ENCODE assay signal across 13 mouse cellular contexts in the genomic region with DNA sequence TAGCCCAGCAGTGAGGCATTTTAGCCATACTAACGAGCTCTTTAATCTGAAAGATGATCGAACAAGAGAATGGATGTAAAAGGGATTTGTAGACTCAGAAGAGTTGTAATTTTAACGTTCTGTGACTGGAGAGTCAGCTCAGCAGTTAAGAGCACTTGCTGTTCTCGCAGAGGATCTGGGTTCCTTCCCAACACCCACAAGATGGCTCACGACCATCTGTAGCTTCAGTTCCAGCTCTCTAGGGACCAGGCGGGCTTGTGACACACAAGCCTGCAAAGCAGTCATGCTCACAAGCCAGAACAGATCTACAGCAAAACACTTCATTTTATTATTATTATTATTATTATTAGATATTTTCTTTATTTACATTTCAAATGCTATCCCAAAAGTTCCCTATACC. TPM values are rescaled to one million over a fixed set of nuclear protein-coding genes. Genes with fewer than 3 reads are reported as not detected.
DNase-seq lines count a peak whose midpoint lies in the region; ATAC-seq lines count a peak whose summit lies in the region.
"Had no signal": no experiment of that assay in that cellular context is flagged by ENCODE, and none has a peak within 500 bp of the region (broad histone marks: within the 10 kb centered on the region; RNA-seq: fewer than 3 reads in every experiment).

No protein-coding gene starts in this region.

- 72% methylated on average over 6 of the region's 6 CpGs for WGBS in liver, embryonic 16.5 days (ENCODE audit: insufficient replicate concordance)

- H3K9ac ChIP-seq in liver, embryonic 16.5 days (ENCODE audit: low read depth, low read length), result no peak overlapping the region
- H3K9ac ChIP-seq: forebrain, embryonic 12.5 days; liver, embryonic 15.5 days had no signal

- no peaks in the 10 kb centered on the region for H3K27me3 ChIP-seq in liver, embryonic 16.5 days (ENCODE audit: control insufficient read depth, insufficient read depth, low read depth, low read length)
- H3K27me3 ChIP-seq: forebrain, embryonic 12.5 days; liver, embryonic 15.5 days; megakaryocyte, embryonic 14.5 days had no signal

- peak; percentile 66 for ATAC-seq in frontal cortex, adult (ENCODE audit: low TSS enrichment)
- ATAC-seq in liver, embryonic 16.5 days (ENCODE audit: low read depth), result no peak

- no peak for DNase-seq in frontal cortex, postnatal 10 days (ENCODE audit: low spot score in 2 of 2)
- DNase-seq in liver, result no peak
- DNase-seq in layer of hippocampus, adult 9-10 months (ENCODE audit: low spot score), result peak; percentile 44
- peak; percentile 81 for DNase-seq in telencephalon, adult 2 months (ENCODE audit: low read depth, low spot score)
- no peak for DNase-seq in kidney, adult 11 months
- no peak for DNase-seq in cerebellum, adult 9-11 months
- DNase-seq: adrenal gland, adult 2 months had no signal

- 0 out of 2 replicates have a peak overlapping the region, but pooled peaks have one; percentile 4 for H3K27ac ChIP-seq in liver, embryonic 16.5 days (ENCODE audit: low read length)
- H3K27ac ChIP-seq: embryonic facial prominence, embryonic 10.5 days; forebrain, embryonic 12.5 days; liver, embryonic 15.5 days had no signal

- no peak overlapping the region for H3K4me3 ChIP-seq in liver, embryonic 16.5 days (ENCODE audit: low read depth, low read length)
- H3K4me3 ChIP-seq: embryonic facial prominence, embryonic 10.5 days; forebrain, embryonic 12.5 days; liver, embryonic 15.5 days; megakaryocyte, embryonic 14.5 days had no signal

- no peaks in the 10 kb centered on the region; the same call in 1 of the 2 replicates for H3K36me3 ChIP-seq in liver, embryonic 16.5 days (ENCODE audit: control insufficient read depth, insufficient read depth)

- H3K9me3 ChIP-seq in liver, embryonic 16.5 days (replicated peaks; ENCODE audit: control insufficient read depth, low read length), result no peaks in the 10 kb centered on the region
- H3K9me3 ChIP-seq: embryonic facial prominence, embryonic 10.5 days; forebrain, embryonic 12.5 days; liver, embryonic 15.5 days; megakaryocyte, embryonic 14.5 days had no signal

- no peak overlapping the region for H3K4me2 ChIP-seq in liver, embryonic 16.5 days (ENCODE audit: low read depth, low read length)
- H3K4me2 ChIP-seq: forebrain, embryonic 12.5 days had no signal

- peaks cover 20% of the 10 kb centered on the region for H3K4me1 ChIP-seq in liver, embryonic 16.5 days (ENCODE audit: control insufficient read depth, low read depth, low read length)

RNA-seq across cellular contexts. Expression of a gene that starts 25.1 kb away (rescaled TPM):
- polyA plus RNA-seq in liver, embryonic 16.5 days (2015; fragmentation: Nextera tagmentation; extraction: Ambion mirVana), result 104 and 135 TPM in 2 replicates

Comparison
In these comparisons a context has a peak if more than half of its experiments do, and no peak if none do; other contexts are left out.
1. DNase-seq: peak in layer of hippocampus, adult 9-10 months (single experiment) and telencephalon, adult 2 months (single experiment); none in frontal cortex, postnatal 10 days (0 of 2), liver (single experiment), kidney, adult 11 months (single experiment) and cerebellum, adult 9-11 months (single experiment).